Mouse (Mus musculus) MEL (cell line): ENCODE data around the gene Gtf2h1. TPM values are rescaled to one million over a fixed set of nuclear protein-coding genes. Genes with fewer than 3 reads are reported as not detected.

Source experiments
- DNase-seq: peaks from one replicate; pipeline ENCODE4 v3.0.0; 2011; ENCODE audit warnings: low read depth, low spot score
- H3K27ac ChIP-seq: 2 replicates; pipeline ENCODE4 v1.5.1; 2012; ENCODE audit warnings: low read depth, mild to moderate bottlenecking, control low read depth, low read length, moderate library complexity; ENCODE audit not compliant: control insufficient read depth
- H3K27me3 ChIP-seq, 2 experiments: fragments of 150-350 bp in 1 of 2; sonication (generic) in 1 of 2; 2 replicates each; pipeline ENCODE4 v1.6.1; 2012; ENCODE audit warnings: low read length in 2 of 2, mild to moderate bottlenecking in 2 of 2, improper control_type of control experiment in 1 of 2, moderate library complexity in 1 of 2; ENCODE audit not compliant: insufficient read depth in 2 of 2, control insufficient read depth in 1 of 2
- H3K36me3 ChIP-seq, 2 experiments: 2 replicates each; pipeline ENCODE4 v1.6.1; 2012 to 2014; ENCODE audit warnings: low read length in 2 of 2, improper control_type of control experiment in 1 of 2, inconsistent platforms in 1 of 2, mild to moderate bottlenecking in 1 of 2; ENCODE audit not compliant: insufficient read depth in 2 of 2, control insufficient read depth in 1 of 2
- H3K4me1 ChIP-seq, 2 experiments: fragments of 150-350 bp in 1 of 2; sonication (generic) in 1 of 2; 2 replicates each; pipeline ENCODE4 v1.6.1; 2012; ENCODE audit warnings: low read length in 2 of 2, improper control_type of control experiment in 1 of 2, mild to moderate bottlenecking in 1 of 2; ENCODE audit not compliant: insufficient read depth in 2 of 2, control insufficient read depth in 1 of 2
- H3K4me3 ChIP-seq, 2 experiments: fragments of 150-350 bp in 1 of 2; sonication (generic) in 1 of 2; 2 replicates each; pipeline ENCODE4 v1.5.1; 2012; ENCODE audit warnings: low read depth in 2 of 2, low read length in 2 of 2, mild to moderate bottlenecking in 2 of 2, moderate library complexity in 2 of 2, control low read depth in 1 of 2, improper control_type of control experiment in 1 of 2; ENCODE audit not compliant: control insufficient read depth in 1 of 2, insufficient read depth in 1 of 2
- H3K79me2 ChIP-seq: 2 replicates; pipeline ENCODE4 v1.6.1; 2012; ENCODE audit warnings: mild to moderate bottlenecking, low read length, moderate library complexity; ENCODE audit not compliant: control insufficient read depth, poor library complexity, insufficient read depth
- H3K9ac ChIP-seq: 2 replicates; pipeline ENCODE4 v1.6.1; 2012; ENCODE audit warnings: low read depth, mild to moderate bottlenecking, control low read depth, low read length, moderate library complexity; ENCODE audit not compliant: control insufficient read depth, poor library complexity, severe bottlenecking
- H3K9me3 ChIP-seq: fragments of 150-350 bp; sonication (generic); replicated peaks from 2 replicates; pipeline ENCODE4 v1.6.1; 2012; ENCODE audit warnings: mild to moderate bottlenecking, low read length, improper control_type of control experiment, moderate library complexity; ENCODE audit not compliant: insufficient read depth
- BHLHE40 ChIP-seq: IDR thresholded peaks from 2 replicates; pipeline ENCODE4 v1.6.1; 2012; ENCODE audit warnings: low read depth, mild to moderate bottlenecking, inconsistent platforms, low read length, improper control_type of control experiment, borderline replicate concordance
- CHD1 ChIP-seq: IDR thresholded peaks from 2 replicates; pipeline ENCODE4 v1.6.1; 2012; ENCODE audit warnings: low read depth, mild to moderate bottlenecking, inconsistent platforms, low read length, improper control_type of control experiment
- CHD2 ChIP-seq: IDR thresholded peaks from 2 replicates; pipeline ENCODE4 v1.6.1; 2011; ENCODE audit warnings: low read length, improper control_type of control experiment
- E2F4 ChIP-seq: IDR thresholded peaks from 2 replicates; pipeline ENCODE4 v1.6.1; 2011; ENCODE audit warnings: low read depth, low read length, improper control_type of control experiment, borderline replicate concordance
- ELF1 ChIP-seq: IDR thresholded peaks from 2 replicates; pipeline ENCODE4 v1.6.1; 2014; ENCODE audit warnings: low read depth, mild to moderate bottlenecking, inconsistent platforms, low read length, improper control_type of control experiment, moderate library complexity
- ETS1 ChIP-seq: IDR thresholded peaks from 2 replicates; pipeline ENCODE4 v1.6.1; 2012; ENCODE audit warnings: low read depth, mild to moderate bottlenecking, inconsistent platforms, low read length, improper control_type of control experiment, moderate library complexity
- GABPA ChIP-seq: IDR thresholded peaks from 2 replicates; pipeline ENCODE4 v1.6.1; 2012; ENCODE audit warnings: low read depth, mild to moderate bottlenecking, inconsistent platforms, low read length, improper control_type of control experiment, moderate library complexity
- GATA1 ChIP-seq: IDR thresholded peaks from 2 replicates; pipeline ENCODE4 v1.6.1; 2011; ENCODE audit warnings: low read depth, low read length, improper control_type of control experiment
- HCFC1 ChIP-seq: IDR thresholded peaks from 2 replicates; pipeline ENCODE4 v1.6.1; 2012; ENCODE audit warnings: low read depth, mild to moderate bottlenecking, inconsistent platforms, low read length, improper control_type of control experiment, moderate library complexity
- JUND ChIP-seq: IDR thresholded peaks from 2 replicates; pipeline ENCODE4 v1.6.1; 2011; ENCODE audit warnings: low read depth, mild to moderate bottlenecking, improper control_type of control experiment, low read length
- KAT2A ChIP-seq: conservative IDR thresholded peaks from 2 replicates; pipeline ENCODE4 v1.6.1; 2012; ENCODE audit warnings: low read depth, low read length, improper control_type of control experiment, inconsistent platforms
- MAX ChIP-seq: IDR thresholded peaks from 2 replicates; pipeline ENCODE4 v1.6.1; 2011; ENCODE audit warnings: low read length, improper control_type of control experiment
- MAZ ChIP-seq: IDR thresholded peaks from 2 replicates; pipeline ENCODE4 v1.6.1; 2012; ENCODE audit warnings: low read depth, mild to moderate bottlenecking, inconsistent platforms, low read length, improper control_type of control experiment
- MEF2A ChIP-seq: IDR thresholded peaks from 2 replicates; pipeline ENCODE4 v1.6.1; 2014; ENCODE audit warnings: low read depth, mild to moderate bottlenecking, inconsistent platforms, low read length, improper control_type of control experiment; ENCODE audit not compliant: poor library complexity, insufficient replicate concordance, severe bottlenecking; ENCODE audit errors: extremely low read depth
- MXI1 ChIP-seq: IDR thresholded peaks from 2 replicates; pipeline ENCODE4 v1.6.1; 2011; ENCODE audit warnings: mild to moderate bottlenecking, low read depth, low read length, improper control_type of control experiment
- MYB ChIP-seq: IDR thresholded peaks from 2 replicates; pipeline ENCODE4 v1.6.1; 2011; ENCODE audit warnings: mild to moderate bottlenecking, low read depth, low read length, improper control_type of control experiment
- MYC ChIP-seq: IDR thresholded peaks from 2 replicates; pipeline ENCODE4 v1.6.1; 2011; ENCODE audit warnings: low read depth, mild to moderate bottlenecking, low read length, improper control_type of control experiment, moderate library complexity
- NELFE ChIP-seq: IDR thresholded peaks from 2 replicates; pipeline ENCODE4 v1.6.1; 2011; ENCODE audit warnings: low read depth, low read length, improper control_type of control experiment
- NRF1 ChIP-seq: IDR thresholded peaks from 2 replicates; pipeline ENCODE4 v1.6.1; 2014; ENCODE audit warnings: low read depth, mild to moderate bottlenecking, inconsistent platforms, low read length, improper control_type of control experiment, moderate library complexity; ENCODE audit not compliant: poor library complexity, insufficient read depth, severe bottlenecking
- POLR2A ChIP-seq, 2 experiments: IDR thresholded peaks; 2 replicates each; pipeline ENCODE4 v1.6.1; 2011 to 2012; ENCODE audit warnings: low read length in 2 of 2, mild to moderate bottlenecking in 2 of 2, control low read depth in 1 of 2, improper control_type of control experiment in 1 of 2, low read depth in 1 of 2, moderate library complexity in 1 of 2; ENCODE audit not compliant: control insufficient read depth in 1 of 2, insufficient read depth in 1 of 2, poor library complexity in 1 of 2
- POLR2AphosphoS5 ChIP-seq: IDR thresholded peaks from 2 replicates; pipeline ENCODE4 v1.6.1; 2012; ENCODE audit warnings: low read depth, borderline replicate concordance, mild to moderate bottlenecking, inconsistent platforms, low read length, moderate library complexity, mixed read lengths
- RAD21 ChIP-seq: IDR thresholded peaks from 2 replicates; pipeline ENCODE4 v1.6.1; 2011; ENCODE audit warnings: mild to moderate bottlenecking, low read depth, low read length, improper control_type of control experiment
- RCOR1 ChIP-seq: IDR thresholded peaks from 2 replicates; pipeline ENCODE4 v1.6.1; 2012; ENCODE audit warnings: low read depth, mild to moderate bottlenecking, inconsistent platforms, low read length, improper control_type of control experiment
- SIN3A ChIP-seq: IDR thresholded peaks from 2 replicates; pipeline ENCODE4 v1.6.1; 2012; ENCODE audit warnings: low read length, improper control_type of control experiment, inconsistent platforms
- SMC3 ChIP-seq: IDR thresholded peaks from 2 replicates; pipeline ENCODE4 v1.6.1; 2011; ENCODE audit warnings: low read depth, low read length, improper control_type of control experiment
- TAL1 ChIP-seq: IDR thresholded peaks from 2 replicates; pipeline ENCODE4 v1.6.1; 2012; ENCODE audit warnings: mild to moderate bottlenecking, inconsistent platforms, low read length, moderate library complexity, mixed read lengths
- TCF12 ChIP-seq: IDR thresholded peaks from 2 replicates; pipeline ENCODE4 v1.6.1; 2014; ENCODE audit warnings: low read depth, mild to moderate bottlenecking, inconsistent platforms, low read length, improper control_type of control experiment, moderate library complexity
- UBTF ChIP-seq: IDR thresholded peaks from 2 replicates; pipeline ENCODE4 v1.6.1; 2012; ENCODE audit warnings: low read depth, mild to moderate bottlenecking, inconsistent platforms, low read length, improper control_type of control experiment, moderate library complexity, borderline replicate concordance; ENCODE audit not compliant: insufficient read depth
- USF1 ChIP-seq: IDR thresholded peaks from 2 replicates; pipeline ENCODE4 v1.6.1; 2014; ENCODE audit warnings: low read depth, mild to moderate bottlenecking, inconsistent platforms, low read length, improper control_type of control experiment, moderate library complexity
- USF2 ChIP-seq, 2 experiments: IDR thresholded peaks; 2 replicates each; pipeline ENCODE4 v1.6.1; 2011 to 2012; ENCODE audit warnings: improper control_type of control experiment in 2 of 2, low read length in 2 of 2, borderline replicate concordance in 1 of 2, inconsistent platforms in 1 of 2, low read depth in 1 of 2, mild to moderate bottlenecking in 1 of 2; ENCODE audit not compliant: insufficient read depth in 1 of 2
- ZC3H11A ChIP-seq: IDR thresholded peaks from 2 replicates; pipeline ENCODE4 v1.6.1; 2012; ENCODE audit warnings: low read depth, mild to moderate bottlenecking, inconsistent platforms, low read length, improper control_type of control experiment
- ZKSCAN1 ChIP-seq: IDR thresholded peaks from 2 replicates; pipeline ENCODE4 v1.6.1; 2012; ENCODE audit warnings: low read depth, mild to moderate bottlenecking, inconsistent platforms, low read length, improper control_type of control experiment, moderate library complexity
- ZMIZ1 ChIP-seq: IDR thresholded peaks from 2 replicates; pipeline ENCODE4 v1.6.1; 2012; ENCODE audit warnings: low read depth, mild to moderate bottlenecking, inconsistent platforms, low read length, improper control_type of control experiment, moderate library complexity
- ZNF384 ChIP-seq: IDR thresholded peaks from 2 replicates; pipeline ENCODE4 v1.6.1; 2012; ENCODE audit warnings: low read depth, mild to moderate bottlenecking, inconsistent platforms, low read length, improper control_type of control experiment
- polyA plus RNA-seq, 2 experiments: library from polyadenylated mRNA; stranded (reverse) in 1 of 2; unstranded in 1 of 2; fragments of >175 nt in 1 of 2; fragments of >200 nt in 1 of 2; gene quantifications; 2 replicates each; pipeline versions ENCODE4 v1.2.1 to v1.2.4; 2012; ENCODE audit warnings: low replicate concordance in 2 of 2, low read depth in 1 of 2; ENCODE audit not compliant: insufficient read length in 2 of 2, insufficient read depth in 1 of 2, missing spikeins in 1 of 2
- total RNA-seq: library from RNA; depleted of rRNA; stranded (reverse); fragments of 300-350 nt; gene quantifications from 2 replicates; pipeline ENCODE4 v1.2.3, GENCODE M21; 2012; rRNA removed

Gtf2h1 gene
- total RNA-seq = 122 and 142 TPM in 2 replicates
- 100 to 1,000 TPM in 1 of 2 experiments, not detected in 1; 105 TPM for polyA plus RNA-seq

DNA sequence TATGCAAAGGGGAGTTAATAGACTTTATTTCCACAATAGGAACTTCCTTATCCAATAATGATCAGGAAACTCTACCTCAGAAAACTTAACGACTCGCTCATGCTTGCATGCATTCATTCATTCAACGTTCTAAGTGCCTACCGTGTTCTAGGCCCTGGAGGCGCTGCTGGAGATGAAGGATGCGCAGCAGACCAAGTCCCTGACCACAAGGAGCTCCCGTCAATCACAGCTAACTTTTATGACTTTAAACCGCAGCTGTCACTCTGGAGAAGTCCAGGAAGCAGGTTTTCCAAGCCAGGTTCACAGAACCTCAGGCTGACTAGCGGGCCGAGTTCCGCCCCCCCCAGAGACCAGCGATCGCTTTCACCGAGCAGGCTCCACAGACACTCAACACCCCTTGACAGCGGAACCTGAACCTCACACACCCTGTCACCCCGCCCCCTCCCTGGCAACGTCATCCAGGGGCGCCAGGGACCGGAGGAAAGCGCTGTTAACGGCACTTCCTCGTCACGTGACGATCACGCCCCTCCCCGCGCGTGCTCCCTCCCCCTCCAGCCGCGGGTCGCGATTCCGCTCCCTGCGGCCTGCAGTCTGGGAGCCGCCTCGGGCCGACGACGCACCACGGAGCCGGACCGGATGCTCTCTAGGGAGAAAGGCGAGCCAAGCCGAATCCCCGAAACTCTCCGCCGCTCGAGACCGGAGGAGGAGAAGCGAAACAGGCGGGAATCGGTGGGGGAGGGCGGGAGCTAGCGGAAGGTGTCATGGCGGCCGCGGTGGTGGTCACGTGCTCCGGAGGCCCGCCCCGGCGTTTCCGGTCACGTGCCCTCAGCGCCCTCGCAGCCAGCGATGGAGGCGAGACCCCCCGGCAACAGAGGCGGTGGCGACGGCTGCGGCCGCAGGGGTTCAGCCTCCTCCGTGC lies at the start of gene Gtf2h1, which contains the start of gene Hps5:
Gtf2h1 (plus strand) TSS at position 817 of the 919 bp plus-strand sequence.
Hps5 (minus strand) TSS at position 778 of the 919 bp plus-strand sequence.
- Histone ChIP-seq H3K27ac (peak within 1 kb of the TSS; percentile 91), H3K9ac (peak within 1 kb of the TSS; percentile 95), H3K4me3 (peak within 1 kb of the TSS; percentile 85 to 94), H3K4me1 (peaks cover 9 to 15% of the 10 kb centered on the region in 2 experiments), H3K27me3 (no peaks in the 10 kb centered on the region), H3K36me3 (peaks cover 22 to 32% of the 10 kb centered on the region in 2 experiments), H3K79me2 (peaks cover 47% of the 10 kb centered on the region), H3K9me3 (no peaks in the 10 kb centered on the region)
- peak; percentile 99 for DNase-seq
- TF ChIP-seq ETS1 = peak; percentile 58
- no peak for TF ChIP-seq JUND
- TF ChIP-seq ZKSCAN1 = no peak
- no peak for TF ChIP-seq TAL1
- peak; percentile 87 for TF ChIP-seq MYB
- no peak for TF ChIP-seq GATA1
- TF ChIP-seq MEF2A = no peak
- TF ChIP-seq UBTF = no peak
- TF ChIP-seq MAX = peak; percentile 99
- peak; percentile 97 for TF ChIP-seq ELF1
- no peak for TF ChIP-seq POLR2AphosphoS5
- no peak for TF ChIP-seq SMC3
- TF ChIP-seq RAD21 = no peak
- TF ChIP-seq CHD1 = no peak
- TF ChIP-seq MAZ = peak; percentile 98
- TF ChIP-seq HCFC1 = peak; percentile 90
- peak; percentile 75 to 83; a peak in 3 of 4 replicates for TF ChIP-seq POLR2A (IDR thresholded peaks at IDR 0.05; ENCODE audit: control insufficient read depth in 1 of 2, insufficient read depth in 1 of 2, low read depth in 1 of 2, low read length in 2 of 2, poor library complexity in 1 of 2)
- no peak for TF ChIP-seq GABPA
- TF ChIP-seq ZMIZ1 = peak; percentile 58; the same call in 1 of the 2 replicates
- no peak for TF ChIP-seq ZNF384
- peak; percentile 95 for TF ChIP-seq MXI1
- TF ChIP-seq NELFE = peak; percentile 76
- TF ChIP-seq KAT2A = peak; percentile 65
- TF ChIP-seq E2F4 = 0 out of 2 replicates have a peak, but pooled peaks have one; percentile 32
- peak; percentile 92 for TF ChIP-seq BHLHE40
- peak; percentile 44 to 94; a peak in 3 of 4 replicates for TF ChIP-seq USF2 (IDR thresholded peaks at IDR 0.05; ENCODE audit: borderline replicate concordance in 1 of 2, insufficient read depth in 1 of 2, low read depth in 1 of 2, low read length in 2 of 2)
- peak; percentile 92 for TF ChIP-seq USF1
- TF ChIP-seq RCOR1 = no peak
- TF ChIP-seq MYC = peak; percentile 78
- TF ChIP-seq NRF1 = peak; percentile 66
- TF ChIP-seq ZC3H11A = 0 out of 2 replicates have a peak, but pooled peaks have one; percentile 5
- TF ChIP-seq CHD2 = no peak
- peak; percentile 97 for TF ChIP-seq SIN3A
- TF ChIP-seq TCF12 = peak; percentile 17; the same call in 1 of the 2 replicates
